In the genomic region with DNA sequence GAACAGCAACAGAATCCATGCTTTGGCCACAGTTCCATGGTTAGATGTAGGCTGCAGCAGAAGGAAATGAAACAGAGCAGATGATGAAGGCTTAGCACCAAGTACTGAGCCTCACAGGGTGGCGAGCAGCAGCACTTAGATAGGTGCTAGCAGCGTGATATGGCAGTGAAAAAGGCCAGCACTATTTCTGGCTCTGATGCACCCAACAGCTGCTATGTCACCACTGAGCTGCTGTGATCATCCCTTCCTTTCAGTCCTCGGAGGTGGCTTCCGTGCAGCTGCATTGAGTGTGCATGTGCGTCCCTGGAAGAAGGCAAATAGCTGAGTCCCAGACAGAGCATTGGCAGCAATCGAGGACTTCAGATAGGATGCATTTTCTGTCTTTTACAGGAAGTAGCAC, we compare ENCODE assay signal across 11 mouse cellular contexts.
DNase-seq lines count a peak whose midpoint lies in the region; ATAC-seq lines count a peak whose summit lies in the region.
"Had no signal": no experiment of that assay in that cellular context is flagged by ENCODE, and none has a peak within 500 bp of the region (broad histone marks: within the 10 kb centered on the region; RNA-seq: fewer than 3 reads in every experiment).

No protein-coding gene starts in this region.

- no peak overlapping the region for H3K4me3 ChIP-seq in embryonic facial prominence, embryonic 14.5 days (ENCODE audit: low read depth, low read length)
- no peak overlapping the region for H3K4me3 ChIP-seq in embryonic facial prominence, embryonic 10.5 days
- H3K4me3 ChIP-seq: forebrain, embryonic 13.5 days had no signal

- no peak overlapping the region for H3K27ac ChIP-seq in embryonic facial prominence, embryonic 14.5 days (replicated peaks; ENCODE audit: low read depth, low read length)
- H3K27ac ChIP-seq in embryonic facial prominence, embryonic 10.5 days (replicated peaks): no peak overlapping the region
- H3K27ac ChIP-seq: forebrain, embryonic 13.5 days had no signal

- no peak for ATAC-seq in embryonic facial prominence, embryonic 14.5 days (ENCODE audit: low read depth)
- ATAC-seq: forebrain, embryonic 13.5 days; intestine, embryonic 16.5 days had no signal

- WGBS in embryonic facial prominence, embryonic 14.5 days: 77% methylated on average over 6 of the region's 6 CpGs
- 91% methylated on average over 6 of the region's 6 CpGs for WGBS in embryonic facial prominence, embryonic 10.5 days

- no peaks in the 10 kb centered on the region for H3K36me3 ChIP-seq in embryonic facial prominence, embryonic 14.5 days (ENCODE audit: control insufficient read depth, insufficient read depth, low read length)
- H3K36me3 ChIP-seq in embryonic facial prominence, embryonic 10.5 days (replicated peaks): 0 out of 2 replicates have a peak, but pooled peaks cover 8% of the 10 kb centered on the region

- no peaks in the 10 kb centered on the region for H3K9me3 ChIP-seq in embryonic facial prominence, embryonic 14.5 days (ENCODE audit: control insufficient read depth, low read length)
- no peaks in the 10 kb centered on the region for H3K9me3 ChIP-seq in embryonic facial prominence, embryonic 10.5 days

- H3K4me2 ChIP-seq in embryonic facial prominence, embryonic 14.5 days (ENCODE audit: low read depth, low read length): no peak overlapping the region
- H3K4me2 ChIP-seq: forebrain, embryonic 13.5 days had no signal

- H3K4me1 ChIP-seq in embryonic facial prominence, embryonic 14.5 days (ENCODE audit: control insufficient read depth, insufficient read depth, low read length): no peaks in the 10 kb centered on the region
- H3K4me1 ChIP-seq in embryonic facial prominence, embryonic 10.5 days: no peaks in the 10 kb centered on the region
- H3K4me1 ChIP-seq: forebrain, embryonic 13.5 days had no signal

- no peak overlapping the region for H3K9ac ChIP-seq in embryonic facial prominence, embryonic 14.5 days (ENCODE audit: low read depth, low read length)
- H3K9ac ChIP-seq: forebrain, embryonic 13.5 days had no signal

- peak; percentile 20 for DNase-seq in embryonic facial prominence, embryonic 14.5 days (ENCODE audit: low spot score)
- DNase-seq in embryonic facial prominence, embryonic 10.5 days (ENCODE audit: low spot score): no peak
- peak; percentile 44 for DNase-seq in gastrocnemius, postnatal 25 days
- DNase-seq in layer of hippocampus, adult 18-20 months (ENCODE audit: low spot score in 2 of 2): peak; percentile 16 to 34
- DNase-seq in right cerebral cortex, adult 2 months (ENCODE audit: low spot score in 2 of 2): peak; percentile 46 to 49
- no peak for DNase-seq in MN1 (ENCODE audit: low spot score)
- no peak for DNase-seq in neural tube, embryonic 10.5 days (ENCODE audit: extremely low spot score, low spot score)
- DNase-seq in spleen, adult 18-20 months: no peak
- DNase-seq: lung, postnatal 10 days had no signal

- H3K27me3 ChIP-seq in embryonic facial prominence, embryonic 14.5 days (replicated peaks; ENCODE audit: control insufficient read depth, insufficient read depth, low read length): no peaks in the 10 kb centered on the region
- no peaks in the 10 kb centered on the region for H3K27me3 ChIP-seq in embryonic facial prominence, embryonic 10.5 days (replicated peaks; ENCODE audit: low read depth, poor library complexity, severe bottlenecking)
- H3K27me3 ChIP-seq: forebrain, embryonic 13.5 days had no signal

Comparison
In these comparisons a context has a peak if more than half of its experiments do, and no peak if none do; other contexts are left out.
1. DNase-seq: peak in embryonic facial prominence, embryonic 14.5 days (single experiment), gastrocnemius, postnatal 25 days (single experiment), layer of hippocampus, adult 18-20 months (2 of 2) and right cerebral cortex, adult 2 months (2 of 2); none in embryonic facial prominence, embryonic 10.5 days (single experiment), MN1 (single experiment), neural tube, embryonic 10.5 days (single experiment) and spleen, adult 18-20 months (0 of 2).